Mouse (Mus musculus): ENCODE measurements around the gene Hnf1b. TPM values are rescaled to one million over a fixed set of nuclear protein-coding genes. Genes with fewer than 3 reads are reported as not detected.

Hnf1b gene
- polyA plus RNA-seq, 1 experiment from 2014 or later, result not detected

- ATAC-seq (ENCODE audit: insufficient number of reproducible peaks, insufficient read depth, low FRiP score, low TSS enrichment, low read depth), result no peak
- H3K4me3 ChIP-seq, result no peak overlapping the region
- no peaks in the 10 kb centered on the region for H3K9me3 ChIP-seq
- no peak overlapping the region for H3K27ac ChIP-seq
- no peak overlapping the region for H3K4me2 ChIP-seq
- no peak overlapping the region for H3K9ac ChIP-seq
- 78% methylated on average over 8 of the region's 8 CpGs for WGBS
- no peaks in the 10 kb centered on the region for H3K36me3 ChIP-seq
- peaks cover 7% of the 10 kb centered on the region; the same call in 1 of the 2 replicates for H3K4me1 ChIP-seq
- H3K27me3 ChIP-seq, result no peaks in the 10 kb centered on the region
Observed at GRCm38 (mm10) chr11:83828553-83829142, 21.2 kb upstream of the Hnf1b start.

- Histone ChIP-seq H3K9me3 (no peaks in the 10 kb centered on the region), H3K9ac (no peak overlapping the region), H3K4me3 (no peak overlapping the region), H3K4me2 (no peak overlapping the region), H3K27ac (no peak overlapping the region), H3K4me1 (no peaks in the 10 kb centered on the region), H3K36me3 (no peaks in the 10 kb centered on the region), H3K27me3 (no peaks in the 10 kb centered on the region)
- no peak for ATAC-seq (ENCODE audit: insufficient number of reproducible peaks, insufficient read depth, low FRiP score, low TSS enrichment, low read depth)
- 43% methylated on average over 8 of the region's 8 CpGs for WGBS
Observed at GRCm38 (mm10) chr11:83832389-83832788, 17.5 kb upstream of the Hnf1b start.

GRCm38 (mm10) chr11:83833517-83833916 is 16.3 kb upstream of the Hnf1b start:
- Histone ChIP-seq H3K4me1 (no peaks in the 10 kb centered on the region), H3K9me3 (no peaks in the 10 kb centered on the region), H3K27ac (no peak overlapping the region), H3K27me3 (no peaks in the 10 kb centered on the region), H3K36me3 (no peaks in the 10 kb centered on the region), H3K9ac (no peak overlapping the region), H3K4me3 (no peak overlapping the region), H3K4me2 (no peak overlapping the region)
- WGBS, result 82% methylated on average over 6 of the region's 6 CpGs
- ATAC-seq (ENCODE audit: insufficient number of reproducible peaks, insufficient read depth, low FRiP score, low TSS enrichment, low read depth), result no peak

GRCm38 (mm10) chr11:83833959-83834496 is 15.8 kb upstream of the Hnf1b start:
- 78% methylated on average over 14 of the region's 14 CpGs for WGBS
- H3K36me3 ChIP-seq, result no peaks in the 10 kb centered on the region
- H3K27me3 ChIP-seq, result no peaks in the 10 kb centered on the region
- ATAC-seq (ENCODE audit: insufficient number of reproducible peaks, insufficient read depth, low FRiP score, low TSS enrichment, low read depth), result no peak
- no peaks in the 10 kb centered on the region for H3K9me3 ChIP-seq
- H3K27ac ChIP-seq, result no peak overlapping the region
- H3K4me1 ChIP-seq, result no peaks in the 10 kb centered on the region
- H3K4me2 ChIP-seq, result no peak overlapping the region
- H3K4me3 ChIP-seq, result no peak overlapping the region
- H3K9ac ChIP-seq, result no peak overlapping the region

- H3K4me2 ChIP-seq, result no peak overlapping the region
- 83% methylated on average over 6 of the region's 6 CpGs for WGBS
- H3K9ac ChIP-seq, result no peak overlapping the region
- H3K27me3 ChIP-seq, result peaks cover 5% of the 10 kb centered on the region
- H3K36me3 ChIP-seq, result no peaks in the 10 kb centered on the region
- H3K4me1 ChIP-seq, result no peaks in the 10 kb centered on the region
- no peak overlapping the region for H3K4me3 ChIP-seq
- no peak for ATAC-seq (ENCODE audit: insufficient number of reproducible peaks, insufficient read depth, low FRiP score, low TSS enrichment, low read depth)
- no peak overlapping the region for H3K27ac ChIP-seq
- H3K9me3 ChIP-seq, result no peaks in the 10 kb centered on the region
Observed at GRCm38 (mm10) chr11:83839451-83839850, 10.4 kb upstream of the Hnf1b start.

- WGBS, result 91% methylated on average over 6 of the region's 6 CpGs
- H3K36me3 ChIP-seq, result no peaks in the 10 kb centered on the region
- H3K4me1 ChIP-seq, result no peaks in the 10 kb centered on the region
- no peak overlapping the region for H3K4me2 ChIP-seq
- H3K27ac ChIP-seq, result no peak overlapping the region
- H3K9me3 ChIP-seq, result no peaks in the 10 kb centered on the region
- peaks cover 24% of the 10 kb centered on the region for H3K27me3 ChIP-seq
- no peak for ATAC-seq (ENCODE audit: insufficient number of reproducible peaks, insufficient read depth, low FRiP score, low TSS enrichment, low read depth)
- no peak overlapping the region for H3K4me3 ChIP-seq
- no peak overlapping the region for H3K9ac ChIP-seq
Observed at GRCm38 (mm10) chr11:83843534-83843933, 6.3 kb upstream of the Hnf1b start.

- no peaks in the 10 kb centered on the region for H3K36me3 ChIP-seq
- H3K4me2 ChIP-seq, result peak overlapping the region; percentile 32; the same call in 1 of the 2 replicates
- no peaks in the 10 kb centered on the region for H3K9me3 ChIP-seq
- ATAC-seq (ENCODE audit: insufficient number of reproducible peaks, insufficient read depth, low FRiP score, low TSS enrichment, low read depth), result no peak
- no peak overlapping the region for H3K9ac ChIP-seq
- WGBS, result under 1% methylated on average over 24 of the region's 24 CpGs
- H3K27ac ChIP-seq, result no peak overlapping the region
- H3K27me3 ChIP-seq, result peaks cover 81% of the 10 kb centered on the region
- peak overlapping the region; percentile 14; the same call in 1 of the 2 replicates for H3K4me3 ChIP-seq
- H3K4me1 ChIP-seq, result peaks cover 32% of the 10 kb centered on the region
Observed at GRCm38 (mm10) chr11:83850586-83851272, 866 bp downstream of the Hnf1b start.

- Histone ChIP-seq H3K36me3 (no peaks in the 10 kb centered on the region), H3K27ac (no peak overlapping the region), H3K4me3 (peak overlapping the region; percentile 23), H3K27me3 (peaks cover 84% of the 10 kb centered on the region), H3K4me1 (peaks cover 32% of the 10 kb centered on the region), H3K9me3 (no peaks in the 10 kb centered on the region), H3K4me2 (peak overlapping the region; percentile 32), H3K9ac (peak overlapping the region; percentile 11; the same call in 1 of the 2 replicates)
- ATAC-seq (ENCODE audit: insufficient number of reproducible peaks, insufficient read depth, low FRiP score, low TSS enrichment, low read depth), result no peak; the same call in 1 of the 2 replicates
- 2% methylated on average over 36 of the region's 36 CpGs for WGBS
Observed at GRCm38 (mm10) chr11:83851273-83852015, 1.6 kb downstream of the Hnf1b start.

- Histone ChIP-seq H3K27me3 (peaks cover 90% of the 10 kb centered on the region), H3K9me3 (no peaks in the 10 kb centered on the region), H3K36me3 (no peaks in the 10 kb centered on the region), H3K9ac (no peak overlapping the region), H3K27ac (no peak overlapping the region), H3K4me3 (peak overlapping the region; percentile 23), H3K4me2 (peak overlapping the region; percentile 32), H3K4me1 (peaks cover 32% of the 10 kb centered on the region)
- no peak for ATAC-seq (ENCODE audit: insufficient number of reproducible peaks, insufficient read depth, low FRiP score, low TSS enrichment, low read depth)
- WGBS, result under 1% methylated on average over 24 of the region's 24 CpGs
Observed at GRCm38 (mm10) chr11:83852016-83852355, 2.1 kb downstream of the Hnf1b start.

- Histone ChIP-seq H3K27me3 (peaks cover 90% of the 10 kb centered on the region), H3K9ac (no peak overlapping the region), H3K4me1 (peaks cover 32% of the 10 kb centered on the region), H3K27ac (no peak overlapping the region), H3K9me3 (no peaks in the 10 kb centered on the region), H3K4me2 (no peak overlapping the region), H3K4me3 (peak overlapping the region; percentile 9; the same call in 1 of the 2 replicates), H3K36me3 (no peaks in the 10 kb centered on the region)
- ATAC-seq (ENCODE audit: insufficient number of reproducible peaks, insufficient read depth, low FRiP score, low TSS enrichment, low read depth), result no peak
- WGBS, result 1% methylated on average over 38 of the region's 38 CpGs
Observed at GRCm38 (mm10) chr11:83852501-83853211, 2.8 kb downstream of the Hnf1b start.

- H3K9me3 ChIP-seq, result no peaks in the 10 kb centered on the region
- WGBS, result under 1% methylated on average over 33 of the region's 33 CpGs
- H3K27me3 ChIP-seq, result peaks cover 90% of the 10 kb centered on the region
- H3K9ac ChIP-seq, result no peak overlapping the region
- H3K4me2 ChIP-seq, result no peak overlapping the region
- peak overlapping the region; percentile 9; the same call in 1 of the 2 replicates for H3K4me3 ChIP-seq
- H3K36me3 ChIP-seq, result no peaks in the 10 kb centered on the region
- no peak for ATAC-seq (ENCODE audit: insufficient number of reproducible peaks, insufficient read depth, low FRiP score, low TSS enrichment, low read depth)
- H3K27ac ChIP-seq, result no peak overlapping the region
- peaks cover 32% of the 10 kb centered on the region for H3K4me1 ChIP-seq
Observed at GRCm38 (mm10) chr11:83853221-83853792, 3.4 kb downstream of the Hnf1b start.

All from embryonic facial prominence, embryonic 13.5 days (tissue).